8 mouse cellular contexts compared by ENCODE assay signal in genomic region chr8:111876355-111876948, GRCm38 (mm10). TPM values are rescaled to one million over a fixed set of nuclear protein-coding genes. Genes with fewer than 3 reads are reported as not detected.
DNase-seq lines count a peak whose midpoint lies in the region; ATAC-seq lines count a peak whose summit lies in the region.

Gene Tmem170 (minus strand): TSS chr8:111876750.

- intact Hi-C loops in gastrocnemius, postnatal 14 days (cut with DNase I; ENCODE audit: low total_unique reads), result loop anchor here (10.0 kb wide), 1 partner anchor 108 kb away; no protein-coding TSS in a partner anchor
- intact Hi-C loops in left cerebral cortex, postnatal 10 days (cut with DNase I), result no loop called here

- DNase-seq in adrenal gland, adult (ENCODE audit: inconsistent age in 2 of 2, low spot score in 1 of 2), result peak; percentile 98 to 100
- peak; percentile 100 for DNase-seq in embryo, embryonic 10.5 days (ENCODE audit: low spot score)
- peak; percentile 96 for DNase-seq in gastrocnemius, postnatal 14 days
- DNase-seq in left cerebral cortex, postnatal 10 days (ENCODE audit: extremely low spot score in 1 of 2, low spot score in 2 of 2), result peak; percentile 94 to 97
- peak; percentile 97 for DNase-seq in right cerebral cortex, postnatal 25 days
- DNase-seq in urinary bladder, postnatal 4 days (ENCODE audit: low spot score in 2 of 2), result peak; percentile 93 to 96

- peak; percentile 96 for ATAC-seq in inflammation-experienced regulatory T-cells, adult 6 months
- peak; percentile 98 for ATAC-seq in megakaryocyte-erythroid progenitor cell, adult 5-6 weeks (replicated peaks; ENCODE audit: low FRiP score, low TSS enrichment, poor library complexity, severe bottlenecking)

RNA-seq across cellular contexts. Expression of gene Tmem170, which starts in this region (rescaled TPM):
- total RNA-seq in gastrocnemius, postnatal 14 days (2021), result 1 to 10 TPM; 1.6 TPM
- 1 to 10 TPM; 5.2 to 7.5 (median 7.2) TPM for polyA plus RNA-seq in inflammation-experienced regulatory T-cells, adult 6 months (2017; shearing (Covaris generic))
- total RNA-seq in left cerebral cortex, postnatal 10 days (2021), result 1 to 10 TPM; 2.6 to 3.1 TPM
- 4.4 and 5.0 TPM in 2 replicates for total RNA-seq in megakaryocyte-erythroid progenitor cell, adult 5-6 weeks (2014; fragmentation: Nextera tagmentation)
- total RNA-seq in megakaryocyte-erythroid progenitor cell, adult 5-6 weeks (2017), result 3.7 and 4.3 TPM in 2 replicates

Comparison
In these comparisons a context has a peak if more than half of its experiments do, and no peak if none do; other contexts are left out.
1. Peak in every context shown above with its lines: DNase-seq and ATAC-seq.